Mouse (Mus musculus) gastrocnemius, adult 18-20 months (tissue): Measurements from ENCODE around the gene Cplx3. TPM values are rescaled to one million over a fixed set of nuclear protein-coding genes. Genes with fewer than 3 reads are reported as not detected.

ENCODE experiments used
- DNase-seq: peaks from one replicate; pipeline ENCODE4 v3.0.0; 2021; ENCODE audit warnings: low spot score
- long read RNA-seq, 2 experiments: library from polyadenylated mRNA; stranded (forward); transcript quantifications; one replicate each; pipeline ENCODE4 v2.0.0; 2021
- total RNA-seq, 2 experiments: library from RNA; stranded (reverse); gene quantifications; 2 replicates each; pipeline ENCODE4 v1.2.3; 2021

Gene Cplx3
- not detected for total RNA-seq
- long read RNA-seq, experiment 1, result 0 reads
- long read RNA-seq, experiment 2, result 0 reads

GRCm38 (mm10) chr9:57606139-57606851 is at the start of gene Cplx3:
TSS of gene Cplx3 (minus strand) at chr9:57606281.
- DNase-seq, result no peak

GRCm38 (mm10) chr9:57655749-57656148 is 49.7 kb upstream of the Cplx3 start:
- peak; percentile 95 for DNase-seq

GRCm38 (mm10) chr9:57654966-57655365 is 48.9 kb upstream of the Cplx3 start:
- DNase-seq, result no peak

- DNase-seq, result no peak
Observed at GRCm38 (mm10) chr9:57653283-57653682, 47.2 kb upstream of the Cplx3 start, which contains the start of gene Csk. TSS of gene Csk (minus strand) at chr9:57653631.

- no peak for DNase-seq
Observed at GRCm38 (mm10) chr9:57652855-57653254, 46.8 kb upstream of the Cplx3 start.

GRCm38 (mm10) chr9:57652351-57652750 is 46.3 kb upstream of the Cplx3 start:
- DNase-seq, result no peak

GRCm38 (mm10) chr9:57650786-57651311 is 44.8 kb upstream of the Cplx3 start:
- no peak for DNase-seq

- DNase-seq, result no peak
Observed at GRCm38 (mm10) chr9:57650130-57650785, 44.2 kb upstream of the Cplx3 start.

- no peak for DNase-seq
Observed at GRCm38 (mm10) chr9:57647286-57648108, 41.4 kb upstream of the Cplx3 start.

- DNase-seq, result no peak
Observed at GRCm38 (mm10) chr9:57646551-57647103, 40.5 kb upstream of the Cplx3 start.

GRCm38 (mm10) chr9:57644944-57645893 is 39.1 kb upstream of the Cplx3 start:
- DNase-seq, result peak; percentile 92

- DNase-seq, result no peak
Observed at GRCm38 (mm10) chr9:57644442-57644943, 38.4 kb upstream of the Cplx3 start.

- no peak for DNase-seq
Observed at GRCm38 (mm10) chr9:57643856-57644180, 37.7 kb upstream of the Cplx3 start.

GRCm38 (mm10) chr9:57643169-57643855 is 37.2 kb upstream of the Cplx3 start:
- no peak for DNase-seq

- no peak for DNase-seq
Observed at GRCm38 (mm10) chr9:57641775-57642550, 35.9 kb upstream of the Cplx3 start.

GRCm38 (mm10) chr9:57641022-57641421 is 34.9 kb upstream of the Cplx3 start:
- peak; percentile 39 for DNase-seq

GRCm38 (mm10) chr9:57640384-57640783 is 34.3 kb upstream of the Cplx3 start:
- DNase-seq, result peak; percentile 51

GRCm38 (mm10) chr9:57639661-57640328 is 33.7 kb upstream of the Cplx3 start:
- DNase-seq, result no peak
